Mouse (Mus musculus) liver, embryonic 14.5 days (tissue): ENCODE results near the gene Gm4175. TPM values are rescaled to one million over a fixed set of nuclear protein-coding genes. Genes with fewer than 3 reads are reported as not detected.
"Not testable (repeated sequence)": the region's sequence is repeated elsewhere in the genome, so short reads cannot be mapped to it uniquely, and the experiment has no call there.

Experiments used
- ATAC-seq: fragments of 200-750 bp; cut with Nextera tagmentation; 2 replicates; pipeline ENCODE4 v1.8.0; 2017; ENCODE audit warnings: moderate number of reproducible peaks, mild to moderate bottlenecking, moderate library complexity; ENCODE audit not compliant: insufficient read depth
- DNase-seq, 3 experiments: peaks; one replicate each; pipeline ENCODE4 v3.0.0-alpha.2; 2012 to 2013; ENCODE audit warnings: low read depth in 3 of 3, low spot score in 3 of 3
- H3K27ac ChIP-seq: fragments of 300-500 bp; sonication (generic); 2 replicates; pipeline ENCODE4 v1.5.1; 2014; ENCODE audit warnings: moderate library complexity, mild to moderate bottlenecking, control low read depth, inconsistent platforms
- H3K27me3 ChIP-seq: fragments of 300-500 bp; sonication (generic); 2 replicates; pipeline ENCODE4 v1.6.1; 2014; ENCODE audit warnings: mild to moderate bottlenecking, low read length, moderate library complexity; ENCODE audit not compliant: control insufficient read depth, insufficient read depth
- H3K36me3 ChIP-seq: fragments of 300-500 bp; sonication (generic); replicated peaks from 2 replicates; pipeline ENCODE4 v1.6.1; 2014; ENCODE audit warnings: low read depth; ENCODE audit not compliant: control insufficient read depth, insufficient read depth
- H3K4me1 ChIP-seq, 2 experiments: fragments of 200-500 bp in 1 of 2; fragments of 300-500 bp in 1 of 2; sonication (generic) in 1 of 2; replicated peaks; 2 replicates each; pipeline ENCODE4 v1.6.1; 2012 to 2014; ENCODE audit warnings: antibody characterized with exemption in 1 of 2, inconsistent platforms in 1 of 2, low read length in 1 of 2; ENCODE audit not compliant: control insufficient read depth in 2 of 2, insufficient read depth in 2 of 2
- H3K4me2 ChIP-seq: fragments of 300-500 bp; sonication (generic); 2 replicates; pipeline ENCODE4 v1.6.1; 2014; ENCODE audit warnings: low read depth, mild to moderate bottlenecking, control low read depth, moderate library complexity
- H3K4me3 ChIP-seq, 2 experiments: fragments of 200-500 bp in 1 of 2; fragments of 300-500 bp in 1 of 2; sonication (generic) in 1 of 2; 2 replicates each; pipeline ENCODE4 v1.5.1; 2012 to 2014; ENCODE audit warnings: low read depth in 2 of 2, low read length in 2 of 2, mild to moderate bottlenecking in 2 of 2, control low read depth in 1 of 2, inconsistent platforms in 1 of 2, moderate library complexity in 1 of 2; ENCODE audit not compliant: insufficient read depth in 1 of 2
- H3K9ac ChIP-seq: fragments of 300-500 bp; sonication (generic); replicated peaks from 2 replicates; pipeline ENCODE4 v1.6.1; 2014; ENCODE audit warnings: mild to moderate bottlenecking, control low read depth, moderate library complexity
- H3K9me3 ChIP-seq: fragments of 300-500 bp; sonication (generic); 2 replicates; pipeline ENCODE4 v1.6.1; 2016; ENCODE audit warnings: low read length, mixed read lengths; ENCODE audit not compliant: control insufficient read depth
- WGBS: fragments of 180-500 bp; shearing (Covaris S2); extraction: QIAGEN DNeasy Blood & Tissue Kit; methylation state at CpG from one replicate; pipeline ENCODE4 v1.1.7; 2014; ENCODE audit not compliant: insufficient replicate concordance; 5-methylcytosine and 5-hydroxymethylcytosine counted together
- polyA plus RNA-seq, 2 experiments: library from polyadenylated mRNA; depleted of rRNA in 1 of 2; stranded (reverse) in 1 of 2; unstranded in 1 of 2; fragments of >200 nt; fragmentation: Nextera tagmentation in 1 of 2; extraction: Ambion mirVana in 1 of 2; gene quantifications; 2 replicates each; pipeline versions ENCODE4 v1.2.1 to v1.2.3; 2012 to 2014

Gene Gm4175
- not detected in 2 replicates for polyA plus RNA-seq (2012; rRNA removed)
- not detected in 2 replicates for polyA plus RNA-seq (2014; fragmentation: Nextera tagmentation; extraction: Ambion mirVana)

DNA sequence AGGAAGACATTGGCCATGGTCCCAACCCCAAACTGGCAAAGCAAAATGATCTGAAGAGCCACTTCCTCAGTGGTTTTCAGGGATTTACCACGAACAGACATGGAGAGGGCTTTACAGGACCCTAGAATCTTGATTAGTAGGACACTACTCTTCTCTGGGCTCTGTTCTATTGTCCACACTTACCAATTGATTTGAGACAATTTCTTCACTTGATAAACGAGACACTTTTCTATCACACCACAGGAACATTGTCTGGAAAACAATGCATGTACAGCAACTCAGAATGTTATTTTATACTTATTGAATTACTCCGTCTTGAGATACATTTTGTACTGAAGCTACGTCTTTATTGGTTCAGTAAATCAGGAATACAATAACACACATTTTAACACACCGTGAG is at the start of gene Gm4175:
Gm4175 (minus strand) TSS at position 101 of the 400 bp plus-strand sequence.
- H3K9ac ChIP-seq, H3K27ac ChIP-seq, DNase-seq, ATAC-seq, H3K36me3 ChIP-seq, H3K4me1 ChIP-seq, H3K4me2 ChIP-seq, H3K9me3 ChIP-seq, H3K27me3 ChIP-seq, H3K4me3 ChIP-seq: not testable (repeated sequence)
- no CpG with 5 or more reads among the region's 5 CpGs for WGBS

GRCm38 (mm10) chr7:21796628-21797027 is 35.4 kb upstream of the Gm4175 start, which contains the start of gene Gm4177:
Gene Gm4177, minus strand, starts transcription at chr7:21796728.
- not testable (repeated sequence) for H3K4me1 ChIP-seq, ATAC-seq, DNase-seq, H3K4me2 ChIP-seq, H3K27me3 ChIP-seq, H3K36me3 ChIP-seq, H3K4me3 ChIP-seq, H3K27ac ChIP-seq, H3K9me3 ChIP-seq, H3K9ac ChIP-seq
- WGBS: no CpG with 5 or more reads among the region's 3 CpGs

Other genes with a start within 250 kb of the Gm4175 start
- not detected in 2 replicates for gene Vmn1r130, start 249.7 kb downstream of the Gm4175 start, polyA plus RNA-seq (2012; rRNA removed)
- gene Vmn1r130, start 249.7 kb downstream of the Gm4175 start, polyA plus RNA-seq (2014; fragmentation: Nextera tagmentation; extraction: Ambion mirVana): not detected in 2 replicates
- not detected in 2 replicates for gene Vmn1r131, start 215.4 kb downstream of the Gm4175 start, polyA plus RNA-seq (2012; rRNA removed)
- gene Vmn1r131, start 215.4 kb downstream of the Gm4175 start, polyA plus RNA-seq (2014; fragmentation: Nextera tagmentation; extraction: Ambion mirVana): not detected in 2 replicates
- not detected in 2 replicates for gene Vmn1r132, start 147.4 kb downstream of the Gm4175 start, polyA plus RNA-seq (2012; rRNA removed)
- gene Vmn1r132, start 147.4 kb downstream of the Gm4175 start, polyA plus RNA-seq (2014; fragmentation: Nextera tagmentation; extraction: Ambion mirVana): not detected in 2 replicates
- not detected in 2 replicates for gene Gm4177, start 35.3 kb upstream of the Gm4175 start, polyA plus RNA-seq (2012; rRNA removed)
- not detected in 2 replicates for gene Gm4177, start 35.3 kb upstream of the Gm4175 start, polyA plus RNA-seq (2014; fragmentation: Nextera tagmentation; extraction: Ambion mirVana)
- not detected in 2 replicates for gene Vmn1r135, start 70.9 kb upstream of the Gm4175 start, polyA plus RNA-seq (2012; rRNA removed)
- gene Vmn1r135, start 70.9 kb upstream of the Gm4175 start, polyA plus RNA-seq (2014; fragmentation: Nextera tagmentation; extraction: Ambion mirVana): not detected in 2 replicates
- not detected in 2 replicates for gene Gm5725, start 82.8 kb upstream of the Gm4175 start, polyA plus RNA-seq (2012; rRNA removed)
- gene Gm5725, start 82.8 kb upstream of the Gm4175 start, polyA plus RNA-seq (2014; fragmentation: Nextera tagmentation; extraction: Ambion mirVana): not detected in 2 replicates
- not detected in 2 replicates for gene Gm5891, start 159.8 kb upstream of the Gm4175 start, polyA plus RNA-seq (2012; rRNA removed)
- gene Gm5891, start 159.8 kb upstream of the Gm4175 start, polyA plus RNA-seq (2014; fragmentation: Nextera tagmentation; extraction: Ambion mirVana): not detected in 2 replicates
- not detected in 2 replicates for gene Vmn1r137, start 233.1 kb upstream of the Gm4175 start, polyA plus RNA-seq (2012; rRNA removed)
- not detected in 2 replicates for gene Vmn1r137, start 233.1 kb upstream of the Gm4175 start, polyA plus RNA-seq (2014; fragmentation: Nextera tagmentation; extraction: Ambion mirVana)